Mouse (Mus musculus) erythroblast, embryonic 14.5 days (primary cell): Measurements from ENCODE around the gene Bik.

Experiments used
- GATA1 ChIP-seq: IDR thresholded peaks from 2 replicates; pipeline ENCODE4 v1.6.1; 2012; ENCODE audit warnings: low read length, inconsistent platforms, mixed read lengths
- TAL1 ChIP-seq: IDR thresholded peaks from 3 replicates; pipeline ENCODE4 v1.6.1; 2012; ENCODE audit warnings: low read length, inconsistent platforms, mixed read lengths

GRCm38 (mm10) chr15:83527747-83528146 is 1.1 kb downstream of the Bik start:
- no peak for TF ChIP-seq GATA1
- no peak for TF ChIP-seq TAL1
